33 mouse cellular contexts compared by ENCODE assay signal in genomic region chr14:61259084-61259483, GRCm38 (mm10). TPM values are rescaled to one million over a fixed set of nuclear protein-coding genes. Genes with fewer than 3 reads are reported as not detected.
A peak's percentile ranks its signal among the peaks of the same experiment; 100 is the strongest.
DNase-seq lines count a peak whose midpoint lies in the region; ATAC-seq and TF ChIP-seq lines count a peak whose summit lies in the region.
"Had no signal": no experiment of that assay in that cellular context is flagged by ENCODE, and none has a peak within 500 bp of the region (broad histone marks: within the 10 kb centered on the region; RNA-seq: fewer than 3 reads in every experiment).

No protein-coding gene starts in this region.

- DNase-seq in embryonic facial prominence, embryonic 11.5 days (ENCODE audit: low spot score), result peak; percentile 59
- DNase-seq in embryonic facial prominence, embryonic 10.5 days (ENCODE audit: low spot score), result no peak
- DNase-seq in heart, postnatal 0 days (ENCODE audit: low spot score), result no peak
- no peak for DNase-seq in heart, adult 9 months (ENCODE audit: low spot score in 2 of 2)
- DNase-seq in lung, postnatal 0 days (ENCODE audit: low spot score), result peak; percentile 23
- no peak for DNase-seq in lung, postnatal 14 days
- DNase-seq in thymus, adult 18-20 months, result no peak
- DNase-seq: adrenal gland, adult 8-10 months; cerebellum, adult 2 months; cerebellum, postnatal 14 days; heart, adult 11 months; kidney, adult 9 months; kidney, postnatal 25 days; liver, embryonic 13.5 days; lung, adult 18-20 months; retina, postnatal 1 day; right cerebral cortex, postnatal 14 days; thymus, postnatal 25 days had no signal

- no peak overlapping the region for H3K4me3 ChIP-seq in embryonic facial prominence, embryonic 11.5 days (ENCODE audit: low read depth, low read length)
- H3K4me3 ChIP-seq in embryonic facial prominence, embryonic 10.5 days, result no peak overlapping the region
- H3K4me3 ChIP-seq in heart, postnatal 0 days (ENCODE audit: low read depth, low read length), result no peak overlapping the region
- H3K4me3 ChIP-seq in lung, postnatal 0 days (ENCODE audit: low read depth, low read length), result no peak overlapping the region
- H3K4me3 ChIP-seq: embryonic facial prominence, embryonic 13.5 days; erythroblast, embryonic 14.5 days; heart, embryonic 12.5 days; hindbrain, embryonic 12.5 days; intestine, embryonic 15.5 days; layer of hippocampus, adult 2 months; left cerebral cortex, adult 2 months; limb, embryonic 15.5 days; liver, embryonic 13.5 days; midbrain, embryonic 12.5 days; stomach, embryonic 15.5 days had no signal

- no peaks in the 10 kb centered on the region for H3K4me1 ChIP-seq in embryonic facial prominence, embryonic 11.5 days (ENCODE audit: control insufficient read depth, insufficient read depth, low read length)
- H3K4me1 ChIP-seq in embryonic facial prominence, embryonic 10.5 days, result peaks cover 12% of the 10 kb centered on the region
- H3K4me1 ChIP-seq in heart, postnatal 0 days (ENCODE audit: control insufficient read depth, insufficient read depth), result 0 out of 2 replicates have a peak, but pooled peaks cover 6% of the 10 kb centered on the region
- H3K4me1 ChIP-seq in lung, postnatal 0 days (ENCODE audit: insufficient read depth, low read depth, low read length), result no peaks in the 10 kb centered on the region
- H3K4me1 ChIP-seq: hindbrain, embryonic 12.5 days; intestine, embryonic 15.5 days; limb, embryonic 15.5 days; liver, embryonic 13.5 days; midbrain, embryonic 12.5 days; stomach, embryonic 15.5 days had no signal

- H3K36me3 ChIP-seq in embryonic facial prominence, embryonic 11.5 days (replicated peaks; ENCODE audit: control insufficient read depth, insufficient read depth, low read depth, low read length), result no peaks in the 10 kb centered on the region
- H3K36me3 ChIP-seq in embryonic facial prominence, embryonic 10.5 days (replicated peaks), result no peaks in the 10 kb centered on the region
- H3K36me3 ChIP-seq in heart, postnatal 0 days (replicated peaks; ENCODE audit: control insufficient read depth, insufficient read depth, low read length), result 0 out of 2 replicates have a peak, but pooled peaks cover 3% of the 10 kb centered on the region
- no peaks in the 10 kb centered on the region for H3K36me3 ChIP-seq in lung, postnatal 0 days (ENCODE audit: insufficient read depth, low read length)
- H3K36me3 ChIP-seq: embryonic facial prominence, embryonic 13.5 days; G1E; heart, embryonic 12.5 days; hindbrain, embryonic 12.5 days; intestine, embryonic 15.5 days; limb, embryonic 15.5 days; liver, embryonic 13.5 days; midbrain, embryonic 12.5 days; stomach, embryonic 15.5 days had no signal

- no peak for TF ChIP-seq EP300 in heart, postnatal 0 days (IDR thresholded peaks at IDR 0.05; ENCODE audit: low read depth)
- no peak for TF ChIP-seq EP300 in lung, postnatal 0 days (IDR thresholded peaks at IDR 0.05)

- no peaks in the 10 kb centered on the region for H3K27me3 ChIP-seq in embryonic facial prominence, embryonic 11.5 days (ENCODE audit: control insufficient read depth, insufficient read depth, low read length)
- no peaks in the 10 kb centered on the region for H3K27me3 ChIP-seq in embryonic facial prominence, embryonic 10.5 days (replicated peaks; ENCODE audit: low read depth, poor library complexity, severe bottlenecking)
- no peaks in the 10 kb centered on the region for H3K27me3 ChIP-seq in heart, postnatal 0 days (ENCODE audit: control insufficient read depth, insufficient read depth, low read length)
- H3K27me3 ChIP-seq in lung, postnatal 0 days (replicated peaks; ENCODE audit: insufficient read depth, low read length), result no peaks in the 10 kb centered on the region
- H3K27me3 ChIP-seq: embryonic facial prominence, embryonic 13.5 days; heart, embryonic 12.5 days; hindbrain, embryonic 12.5 days; intestine, embryonic 15.5 days; limb, embryonic 15.5 days; liver, embryonic 13.5 days; midbrain, embryonic 12.5 days; stomach, embryonic 15.5 days had no signal

- ATAC-seq in embryonic facial prominence, embryonic 11.5 days (replicated peaks; ENCODE audit: insufficient number of reproducible peaks, low FRiP score, low TSS enrichment, low read depth), result no peak
- no peak for ATAC-seq in heart, postnatal 0 days (ENCODE audit: insufficient read depth, low read depth)
- ATAC-seq in lung, postnatal 0 days, result no peak
- ATAC-seq: forebrain, embryonic 16.5 days; hindbrain, postnatal 0 days; intestine, embryonic 15.5 days had no signal

- H3K4me2 ChIP-seq in embryonic facial prominence, embryonic 11.5 days (ENCODE audit: low read depth, low read length), result no peak overlapping the region
- H3K4me2 ChIP-seq in heart, postnatal 0 days (ENCODE audit: low read depth, low read length), result no peak overlapping the region
- no peak overlapping the region for H3K4me2 ChIP-seq in lung, postnatal 0 days (replicated peaks; ENCODE audit: low read depth, low read length)
- H3K4me2 ChIP-seq: hindbrain, embryonic 12.5 days; intestine, embryonic 15.5 days; limb, embryonic 15.5 days; liver, embryonic 13.5 days; midbrain, embryonic 12.5 days; stomach, embryonic 15.5 days had no signal

- H3K9me3 ChIP-seq in embryonic facial prominence, embryonic 11.5 days (replicated peaks; ENCODE audit: control insufficient read depth, low read length), result no peaks in the 10 kb centered on the region; the same call in 1 of the 2 replicates
- H3K9me3 ChIP-seq in embryonic facial prominence, embryonic 10.5 days, result no peaks in the 10 kb centered on the region
- H3K9me3 ChIP-seq in heart, postnatal 0 days (replicated peaks; ENCODE audit: control insufficient read depth, low read length), result no peaks in the 10 kb centered on the region
- no peaks in the 10 kb centered on the region for H3K9me3 ChIP-seq in lung, postnatal 0 days (ENCODE audit: low read length)
- H3K9me3 ChIP-seq: embryonic facial prominence, embryonic 13.5 days; G1E; hindbrain, embryonic 12.5 days; intestine, embryonic 15.5 days; limb, embryonic 15.5 days; liver, embryonic 13.5 days; midbrain, embryonic 12.5 days; stomach, embryonic 15.5 days had no signal

- no peak overlapping the region for H3K9ac ChIP-seq in embryonic facial prominence, embryonic 11.5 days (replicated peaks; ENCODE audit: low read length)
- H3K9ac ChIP-seq in heart, postnatal 0 days (replicated peaks; ENCODE audit: low read depth, low read length), result no peak overlapping the region
- H3K9ac ChIP-seq in lung, postnatal 0 days (replicated peaks; ENCODE audit: low read depth), result no peak overlapping the region
- H3K9ac ChIP-seq: embryonic facial prominence, embryonic 13.5 days; heart, embryonic 12.5 days; hindbrain, embryonic 12.5 days; intestine, embryonic 15.5 days; limb, embryonic 15.5 days; liver, embryonic 13.5 days; midbrain, embryonic 12.5 days; stomach, embryonic 15.5 days had no signal

- 22% methylated on average over 3 of the region's 3 CpGs for WGBS in embryonic facial prominence, embryonic 11.5 days
- 40% methylated on average over 3 of the region's 3 CpGs for WGBS in embryonic facial prominence, embryonic 10.5 days
- 25% methylated on average over 3 of the region's 3 CpGs for WGBS in heart, postnatal 0 days
- 21% methylated on average over 3 of the region's 3 CpGs for WGBS in lung, postnatal 0 days

- no peak overlapping the region for H3K27ac ChIP-seq in embryonic facial prominence, embryonic 11.5 days (replicated peaks; ENCODE audit: low read depth, low read length)
- H3K27ac ChIP-seq in embryonic facial prominence, embryonic 10.5 days (replicated peaks), result no peak overlapping the region
- peak overlapping the region; percentile 93 for H3K27ac ChIP-seq in heart, postnatal 0 days (ENCODE audit: low read depth)
- H3K27ac ChIP-seq in lung, postnatal 0 days (ENCODE audit: low read length), result no peak overlapping the region
- H3K27ac ChIP-seq: hindbrain, embryonic 12.5 days; hindbrain, postnatal 0 days; intestine, embryonic 15.5 days; layer of hippocampus, adult 2 months; left cerebral cortex, adult 2 months; limb, embryonic 15.5 days; liver, embryonic 13.5 days; midbrain, embryonic 12.5 days; stomach, embryonic 15.5 days had no signal

- TF ChIP-seq CTCF in heart, postnatal 0 days (IDR thresholded peaks at IDR 0.05; ENCODE audit: low read depth), result no peak
- TF ChIP-seq CTCF in lung, postnatal 0 days (IDR thresholded peaks at IDR 0.05), result no peak

RNA-seq across cellular contexts. Expression of gene Sgcg, which starts 0.8 kb away (rescaled TPM):
- 0.15 and 0.50 TPM in 2 replicates for polyA plus RNA-seq in embryonic facial prominence, embryonic 11.5 days (2014; fragmentation: Nextera tagmentation; extraction: Ambion mirVana)
- polyA plus RNA-seq in embryonic facial prominence, embryonic 10.5 days (2016; fragmentation: Nextera tagmentation; extraction: Ambion mirVana), result not detected in 2 replicates
- 97.9 and 117 TPM in 2 replicates for total RNA-seq in heart, postnatal 0 days (2014; rRNA removed; ENCODE audit: low replicate concordance)
- polyA plus RNA-seq in heart, postnatal 0 days (2015; fragmentation: Nextera tagmentation; extraction: Ambion mirVana), result 135 and 143 TPM in 2 replicates
- polyA plus RNA-seq in lung, postnatal 0 days (2015; fragmentation: Nextera tagmentation; extraction: Ambion mirVana), result 4.2 and 6.1 TPM in 2 replicates
- total RNA-seq: left cerebral cortex, postnatal 25 days; megakaryocyte, adult 5-6 weeks had no signal
- polyA plus RNA-seq: erythroblast, embryonic 14.5 days; G1E; midbrain, embryonic 12.5 days had no signal

RNA-seq across cellular contexts. Expression of gene Arl11, which starts 50.5 kb away (rescaled TPM):
- 0.74 and 0.84 TPM in 2 replicates for polyA plus RNA-seq in embryonic facial prominence, embryonic 11.5 days (2014; fragmentation: Nextera tagmentation; extraction: Ambion mirVana)
- 0.30 and 0.36 TPM in 2 replicates for polyA plus RNA-seq in embryonic facial prominence, embryonic 10.5 days (2016; fragmentation: Nextera tagmentation; extraction: Ambion mirVana)
- total RNA-seq in heart, postnatal 0 days (2014; rRNA removed; ENCODE audit: low replicate concordance), result not detected in 2 replicates
- polyA plus RNA-seq in heart, postnatal 0 days (2015; fragmentation: Nextera tagmentation; extraction: Ambion mirVana), result 0.33 and 0.79 TPM in 2 replicates
- 4.6 and 5.0 TPM in 2 replicates for polyA plus RNA-seq in lung, postnatal 0 days (2015; fragmentation: Nextera tagmentation; extraction: Ambion mirVana)
- total RNA-seq: G1E had no signal
- polyA plus RNA-seq: erythroblast, embryonic 14.5 days; G1E had no signal

Comparison
In these comparisons a context has a peak if more than half of its experiments do, and no peak if none do; other contexts are left out.
1. DNase-seq: peak in embryonic facial prominence, embryonic 11.5 days (single experiment) and lung, postnatal 0 days (single experiment); none in embryonic facial prominence, embryonic 10.5 days (single experiment), heart, postnatal 0 days (single experiment), heart, adult 9 months (0 of 2), lung, postnatal 14 days (single experiment) and thymus, adult 18-20 months (0 of 2).
2. RNA of gene Sgcg, which starts 0.8 kb away (polyA plus RNA-seq): 135 to 143 TPM in heart, postnatal 0 days; 4.2 to 6.1 TPM in lung, postnatal 0 days, 0.15 to 0.50 TPM in embryonic facial prominence, embryonic 11.5 days and not detected in embryonic facial prominence, embryonic 10.5 days; every median in the first group is over 10 times any median in the second.